Mouse (Mus musculus) layer of hippocampus, postnatal 36 days (tissue): ENCODE results near the gene Rin1. TPM values are rescaled to one million over a fixed set of nuclear protein-coding genes. Genes with fewer than 3 reads are reported as not detected.

ENCODE experiments used
- DNase-seq, 2 experiments: peaks; one replicate each; pipeline ENCODE4 v3.0.0; 2022
- total RNA-seq, 2 experiments: library from RNA; stranded (reverse); gene quantifications; 2 replicates each; pipeline ENCODE4 v1.2.3; 2021

Gene Rin1
- total RNA-seq, 2 experiments from 2014 or later = 111 to 113 TPM

DNA sequence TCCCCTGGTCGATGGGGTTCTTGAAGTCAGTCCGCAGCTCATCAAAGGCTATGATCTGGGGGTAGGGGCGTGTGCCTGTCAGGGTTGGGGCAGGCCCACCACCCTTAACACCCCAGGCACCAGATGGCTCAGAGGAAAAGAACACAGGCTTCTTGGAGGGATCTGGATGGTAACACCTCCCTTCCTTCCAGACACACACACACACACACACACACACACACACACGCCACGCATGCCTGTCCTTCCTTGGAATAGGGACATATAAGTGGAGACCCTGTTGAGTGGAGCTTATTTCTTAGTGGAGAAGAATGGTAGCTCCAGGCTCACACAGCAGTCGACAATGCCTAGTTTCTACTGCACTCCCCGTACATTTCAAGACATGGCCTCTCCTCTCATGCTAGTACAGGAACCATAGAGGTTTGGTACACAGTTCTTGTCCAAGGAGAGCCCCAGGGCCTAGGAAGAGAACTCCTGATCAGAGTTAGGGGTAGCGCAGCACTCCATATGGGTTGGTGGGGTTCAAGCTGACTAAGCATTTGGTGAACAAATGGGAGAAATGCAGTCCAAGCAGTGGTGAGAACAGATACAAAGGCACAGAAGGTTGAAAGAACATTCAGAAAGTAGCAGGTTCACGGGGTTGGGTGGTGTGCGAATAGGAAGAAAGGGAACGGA, 44.6 kb downstream of the Rin1 start:
- no peak for DNase-seq

GRCm38 (mm10) chr19:5095887-5096474, 45.7 kb downstream of the Rin1 start:
- peak; percentile 79 to 81 for DNase-seq

DNA sequence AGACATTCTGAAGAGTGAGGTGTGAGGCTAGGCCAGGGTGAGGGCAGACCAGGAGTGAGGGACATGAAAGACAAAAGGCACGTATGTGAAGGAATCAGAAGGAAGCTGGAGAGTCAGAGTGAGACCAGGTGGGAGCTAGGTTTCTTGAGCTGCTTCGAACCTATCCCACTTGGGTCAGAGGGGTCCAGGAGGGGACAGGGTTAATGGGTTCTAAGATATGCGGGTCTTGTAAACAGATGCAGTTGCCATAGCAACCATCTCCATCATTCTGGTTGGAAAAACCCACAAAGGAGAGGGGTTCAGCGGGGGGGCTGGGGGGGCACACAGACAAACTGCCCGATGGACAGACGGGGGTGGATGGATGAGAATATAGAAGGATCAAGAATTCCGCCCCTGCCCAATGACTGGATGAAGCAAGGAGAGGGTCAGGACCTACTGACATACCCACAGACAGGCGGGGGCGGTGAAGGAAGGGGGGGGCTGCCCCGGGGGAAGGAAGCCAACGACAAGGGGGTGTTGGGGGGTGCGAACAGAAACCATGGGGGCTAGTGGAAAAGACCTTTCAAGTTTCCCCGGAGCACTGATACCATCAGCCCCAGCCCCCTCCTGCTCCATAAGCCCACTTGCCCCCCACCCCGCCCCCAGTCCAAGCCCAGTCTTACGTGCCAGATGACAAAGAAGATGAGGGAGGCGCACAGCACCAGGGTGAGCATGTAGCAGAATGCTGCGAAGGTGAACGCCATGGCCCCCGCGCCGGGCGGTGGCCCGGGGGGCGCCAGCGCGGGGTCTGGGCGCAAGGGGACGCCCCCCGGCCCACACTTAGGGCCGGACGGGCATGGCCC, 47.5 kb downstream of the Rin1 start:
- DNase-seq = no peak

DNA sequence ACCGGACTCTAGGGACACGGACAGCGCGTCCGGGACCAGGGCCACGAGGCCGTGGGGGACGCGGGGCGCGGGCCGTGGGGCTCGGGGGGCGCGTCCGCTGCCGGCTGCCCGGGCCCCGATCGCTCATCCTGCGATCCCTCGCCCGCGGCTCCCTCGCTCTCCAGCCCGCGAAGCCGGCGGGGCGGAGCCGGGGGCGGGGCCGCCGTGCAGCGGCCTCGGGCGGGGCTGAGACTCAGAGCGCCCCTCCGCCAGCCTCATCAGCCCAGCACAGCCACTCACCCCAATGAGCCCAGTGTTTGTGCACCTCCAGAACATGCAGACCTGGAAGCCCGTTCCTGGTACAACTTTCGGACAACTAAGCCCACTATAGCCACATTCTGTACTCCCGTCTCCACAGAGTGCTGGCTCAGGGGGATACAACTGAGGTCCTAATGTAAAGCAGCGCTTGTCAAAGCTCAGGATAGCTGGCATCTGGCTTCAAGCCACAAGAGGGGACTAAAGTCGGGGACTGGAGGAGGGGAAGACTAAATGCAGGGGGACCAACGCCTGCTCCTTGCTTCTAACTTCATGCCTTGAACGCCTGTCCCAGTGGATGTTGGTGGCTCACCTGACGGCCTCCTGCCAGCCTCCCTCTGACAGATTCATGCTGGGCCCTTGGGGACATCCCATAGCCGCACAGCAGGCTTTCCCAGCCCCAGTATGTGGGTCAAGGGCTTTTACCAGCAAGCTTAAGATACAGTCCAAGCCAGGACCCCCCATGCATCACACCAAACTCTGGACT, 48.3 kb downstream of the Rin1 start, which contains the start of gene Cnih2:
Gene Cnih2 (minus strand): TSS at position 159 of the 781 bp plus-strand sequence.
- DNase-seq = peak; percentile 81 to 84

GRCm38 (mm10) chr19:5106074-5106473, 55.8 kb downstream of the Rin1 start:
- no peak for DNase-seq

Other genes starting within 250 kb of the Rin1 start
- gene Gm21992, start 238.9 kb upstream of the Rin1 start, total RNA-seq = 10 to 100 TPM; 17.3 to 19.8 TPM
- gene Rbm14, start 238.8 kb upstream of the Rin1 start, total RNA-seq = 10 to 100 TPM; 56.3 to 62.7 TPM
- gene Ccs, start 211.1 kb upstream of the Rin1 start, total RNA-seq = 10 to 100 TPM; 36.6 to 37.1 TPM
- 1 to 10 TPM; 1.6 to 2.0 TPM for gene Ccdc87, start 211.1 kb upstream of the Rin1 start, total RNA-seq
- 100 to 1,000 TPM; 102 to 112 TPM for gene Ctsf, start 195.4 kb upstream of the Rin1 start, total RNA-seq
- 1 to 10 TPM in 1 of 2 experiments, under 1 TPM in 1; 0.87 to 1.4 TPM for gene Actn3, start 172.6 kb upstream of the Rin1 start, total RNA-seq
- gene Zdhhc24, start 171.8 kb upstream of the Rin1 start, total RNA-seq = 10 to 100 TPM; 26.4 to 27.1 TPM
- gene Bbs1, start 143.9 kb upstream of the Rin1 start, total RNA-seq = 10 to 100 TPM; 38.3 to 41.7 TPM
- gene Dpp3, start 122.2 kb upstream of the Rin1 start, total RNA-seq = 10 to 100 TPM; 39.0 to 41.6 TPM
- 10 to 100 TPM; 19.5 to 24.4 TPM for gene Peli3, start 107.4 kb upstream of the Rin1 start, total RNA-seq
- gene Mrpl11, start 88.3 kb upstream of the Rin1 start, total RNA-seq = 10 to 100 TPM; 56.7 to 61.6 TPM
- 1 to 10 TPM; 4.8 to 6.4 TPM for gene Npas4, start 60.2 kb upstream of the Rin1 start, total RNA-seq
- gene Slc29a2, start 26.6 kb upstream of the Rin1 start, total RNA-seq = 10 to 100 TPM; 15.2 to 15.3 TPM
- 100 to 1,000 TPM; 110 to 126 TPM for gene B4gat1, start 11.7 kb upstream of the Rin1 start, total RNA-seq
- gene AC124502.3, start 11.6 kb upstream of the Rin1 start, total RNA-seq = 1 to 10 TPM; 4.5 to 5.0 TPM
- gene Brms1, start 9.1 kb upstream of the Rin1 start, total RNA-seq = 10 to 100 TPM; 20.2 to 20.8 TPM
- gene Cd248, start 17.6 kb downstream of the Rin1 start, total RNA-seq = 1 to 10 TPM; 2.4 to 3.9 TPM
- 100 to 1,000 TPM; 116 to 117 TPM for gene Tmem151a, start 35.0 kb downstream of the Rin1 start, total RNA-seq
- 10 to 100 TPM; 21.1 to 21.5 TPM for gene Yif1a, start 38.1 kb downstream of the Rin1 start, total RNA-seq
- gene Cnih2, start 48.0 kb downstream of the Rin1 start, total RNA-seq = 100 to 1,000 TPM; 673 to 729 TPM
- gene Rab1b, start 56.6 kb downstream of the Rin1 start, total RNA-seq = 100 to 1,000 TPM; 162 to 163 TPM
- 100 to 1,000 TPM; 224 to 226 TPM for gene Klc2, start 68.1 kb downstream of the Rin1 start, total RNA-seq
- 10 to 100 TPM; 52.5 to 55.0 TPM for gene Pacs1, start 222.6 kb downstream of the Rin1 start, total RNA-seq
- gene Sf3b2, start 245.0 kb downstream of the Rin1 start, total RNA-seq = 100 to 1,000 TPM; 204 to 205 TPM
- 100 to 1,000 TPM; 110 TPM for gene Gal3st3, start 247.8 kb downstream of the Rin1 start, total RNA-seq